7 mouse cellular contexts compared by ENCODE assay signal in the genomic region with DNA sequence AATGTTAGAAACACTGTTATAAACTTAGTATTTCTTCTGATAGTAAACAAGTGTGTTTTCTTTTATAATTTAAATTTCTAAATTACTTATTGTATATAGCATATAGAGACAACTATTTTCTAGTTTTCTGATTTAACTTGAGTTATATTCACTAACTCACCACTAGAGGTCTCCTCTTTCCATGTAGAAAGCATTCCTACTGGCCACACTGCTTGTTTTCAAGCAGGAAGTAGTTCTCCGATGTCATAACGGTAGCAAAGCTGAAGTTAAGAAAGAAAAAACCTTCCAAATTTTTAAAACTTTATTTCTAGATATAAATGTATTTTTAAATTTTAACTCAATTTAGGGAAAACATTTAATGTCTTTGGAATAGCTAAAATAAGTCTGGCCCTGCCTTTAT. TPM values are rescaled to one million over a fixed set of nuclear protein-coding genes. Genes with fewer than 3 reads are reported as not detected.
DNase-seq lines count a peak whose midpoint lies in the region; ATAC-seq and TF ChIP-seq lines count a peak whose summit lies in the region.

No protein-coding gene starts in this region.

- WGBS in lung, adult 2 months = 1% methylated on average over 2 of the region's 2 CpGs
- WGBS in heart, embryonic 14.5 days = 5% methylated on average over 2 of the region's 2 CpGs
- WGBS in midbrain, postnatal 0 days = 3% methylated on average over 2 of the region's 2 CpGs

- H3K4me2 ChIP-seq in heart, embryonic 14.5 days (ENCODE audit: low read length) = peak overlapping the region; percentile 25; the same call in 1 of the 2 replicates
- H3K4me2 ChIP-seq in midbrain, postnatal 0 days (ENCODE audit: low read depth, low read length, poor library complexity, severe bottlenecking) = no peak overlapping the region

- no peaks in the 10 kb centered on the region for H3K9me3 ChIP-seq in heart, embryonic 14.5 days (ENCODE audit: control insufficient read depth, low read length)
- H3K9me3 ChIP-seq in midbrain, postnatal 0 days (ENCODE audit: low read length) = no peaks in the 10 kb centered on the region

- H3K27me3 ChIP-seq in heart, embryonic 14.5 days (ENCODE audit: control insufficient read depth, insufficient read depth, low read length) = no peaks in the 10 kb centered on the region
- no peaks in the 10 kb centered on the region for H3K27me3 ChIP-seq in midbrain, postnatal 0 days (ENCODE audit: insufficient read depth, low read length)

- H3K4me1 ChIP-seq in lung, adult 2 months (ENCODE audit: control insufficient read depth, insufficient read depth, low read length) = no peaks in the 10 kb centered on the region; the same call in 1 of the 2 replicates
- peaks cover 0 to 3% of the 10 kb centered on the region in 2 experiments; a peak in 1 of 4 replicates for H3K4me1 ChIP-seq in heart, embryonic 14.5 days (ENCODE audit: control insufficient read depth in 2 of 2, insufficient read depth in 2 of 2, low read length in 2 of 2)
- no peaks in the 10 kb centered on the region for H3K4me1 ChIP-seq in midbrain, postnatal 0 days (ENCODE audit: insufficient read depth, low read length)

- intact Hi-C loops in gastrocnemius, postnatal 14 days (cut with DNase I; ENCODE audit: low total_unique reads) = no loop called here

- no peak for ATAC-seq in heart, embryonic 14.5 days (ENCODE audit: insufficient number of reproducible peaks, insufficient read depth, low FRiP score, low read depth)
- no peak for ATAC-seq in midbrain, postnatal 0 days (ENCODE audit: low FRiP score)

- DNase-seq in lung, adult 2 months = no peak
- no peak for DNase-seq in lung, adult 18-20 months
- DNase-seq in ZHBTc4 (ENCODE audit: low read depth, low spot score) = peak; percentile 61
- DNase-seq in midbrain, postnatal 0 days (ENCODE audit: low spot score) = peak; percentile 78
- no peak for DNase-seq in gastrocnemius, postnatal 14 days
- no peak for DNase-seq in ovary, postnatal 14 days (ENCODE audit: low spot score)

- H3K9ac ChIP-seq in heart, embryonic 14.5 days (ENCODE audit: low read length) = no peak overlapping the region
- no peak overlapping the region for H3K9ac ChIP-seq in midbrain, postnatal 0 days (replicated peaks; ENCODE audit: low read length, poor library complexity, severe bottlenecking)

- H3K4me3 ChIP-seq in lung, adult 2 months (replicated peaks; ENCODE audit: extremely low read depth, low read depth, low read length) = no peak overlapping the region
- no peak overlapping the region for H3K4me3 ChIP-seq in heart, embryonic 14.5 days (ENCODE audit: control insufficient read depth in 1 of 2, insufficient read depth in 1 of 2, low read depth in 1 of 2, low read length in 2 of 2)
- no peak overlapping the region for H3K4me3 ChIP-seq in midbrain, postnatal 0 days (ENCODE audit: low read depth, low read length)

- no peak overlapping the region for H3K27ac ChIP-seq in heart, embryonic 14.5 days (replicated peaks in 1 of 2; ENCODE audit: control insufficient read depth in 1 of 2, insufficient read depth in 1 of 2, low read depth in 2 of 2, low read length in 2 of 2)
- H3K27ac ChIP-seq in midbrain, postnatal 0 days (ENCODE audit: low read depth, low read length) = no peak overlapping the region

- no peak for TF ChIP-seq POLR2A in lung, adult 2 months (IDR thresholded peaks at IDR 0.05; ENCODE audit: borderline replicate concordance, extremely low read depth, low read depth, low read length)

- TF ChIP-seq CTCF in lung, adult 2 months (IDR thresholded peaks at IDR 0.05; ENCODE audit: insufficient read depth, low read length) = peak; percentile 15; the same call in 1 of the 2 replicates
- TF ChIP-seq CTCF in midbrain, postnatal 0 days (IDR thresholded peaks at IDR 0.05) = peak; percentile 84

- no peaks in the 10 kb centered on the region for H3K36me3 ChIP-seq in heart, embryonic 14.5 days (ENCODE audit: control insufficient read depth, insufficient read depth, low read length)
- H3K36me3 ChIP-seq in midbrain, postnatal 0 days (ENCODE audit: insufficient read depth, low read length) = no peaks in the 10 kb centered on the region

RNA-seq across cellular contexts. Expression of gene Atp5s, which starts 8.8 kb away (rescaled TPM):
- 12.4 and 14.2 TPM in 2 replicates for polyA plus RNA-seq in lung, adult 2 months (2012; rRNA removed)
- polyA plus RNA-seq in heart, embryonic 14.5 days (2014; fragmentation: Nextera tagmentation; extraction: Ambion mirVana) = 42.3 and 44.6 TPM in 2 replicates
- total RNA-seq in midbrain, postnatal 0 days (2014; rRNA removed) = 19.8 and 41.7 TPM in 2 replicates
- polyA plus RNA-seq in midbrain, postnatal 0 days (2015; fragmentation: Nextera tagmentation; extraction: Ambion mirVana) = 39.1 and 44.4 TPM in 2 replicates
- 10 to 100 TPM in 1 of 2 experiments, 1 to 10 TPM in 1; 7.3 to 10.5 TPM for total RNA-seq in gastrocnemius, postnatal 14 days (2021)

RNA-seq across cellular contexts. Expression of gene L2hgdh, which starts 8.8 kb away (rescaled TPM):
- 1.6 and 3.9 TPM in 2 replicates for polyA plus RNA-seq in lung, adult 2 months (2012; rRNA removed)
- 13.8 and 15.9 TPM in 2 replicates for polyA plus RNA-seq in heart, embryonic 14.5 days (2014; fragmentation: Nextera tagmentation; extraction: Ambion mirVana)
- 11.0 and 14.8 TPM in 2 replicates for total RNA-seq in midbrain, postnatal 0 days (2014; rRNA removed)
- polyA plus RNA-seq in midbrain, postnatal 0 days (2015; fragmentation: Nextera tagmentation; extraction: Ambion mirVana) = 9.7 and 9.8 TPM in 2 replicates
- 10 to 100 TPM; 24.6 to 28.1 TPM for total RNA-seq in gastrocnemius, postnatal 14 days (2021)

RNA-seq across cellular contexts. Expression of gene Sos2, which starts 51.9 kb away (rescaled TPM):
- polyA plus RNA-seq in lung, adult 2 months (2012; rRNA removed) = 17.6 and 25.1 TPM in 2 replicates
- 10.3 and 13.0 TPM in 2 replicates for polyA plus RNA-seq in heart, embryonic 14.5 days (2014; fragmentation: Nextera tagmentation; extraction: Ambion mirVana)
- 32.3 and 33.6 TPM in 2 replicates for total RNA-seq in midbrain, postnatal 0 days (2014; rRNA removed)
- 6.3 and 7.7 TPM in 2 replicates for polyA plus RNA-seq in midbrain, postnatal 0 days (2015; fragmentation: Nextera tagmentation; extraction: Ambion mirVana)
- 10 to 100 TPM; 27.2 to 29.2 TPM for total RNA-seq in gastrocnemius, postnatal 14 days (2021)

RNA-seq across cellular contexts. Expression of gene Cdkl1, which starts 57.5 kb away (rescaled TPM):
- 1.3 and 1.8 TPM in 2 replicates for polyA plus RNA-seq in lung, adult 2 months (2012; rRNA removed)
- 6.7 and 6.9 TPM in 2 replicates for polyA plus RNA-seq in heart, embryonic 14.5 days (2014; fragmentation: Nextera tagmentation; extraction: Ambion mirVana)
- total RNA-seq in midbrain, postnatal 0 days (2014; rRNA removed) = 40.3 and 46.0 TPM in 2 replicates
- polyA plus RNA-seq in midbrain, postnatal 0 days (2015; fragmentation: Nextera tagmentation; extraction: Ambion mirVana) = 21.7 and 21.8 TPM in 2 replicates
- under 1 TPM; 0.72 to 0.84 TPM for total RNA-seq in gastrocnemius, postnatal 14 days (2021)

Comparison
In these comparisons a context has a peak if more than half of its experiments do, and no peak if none do; other contexts are left out.
1. DNase-seq: peak in ZHBTc4 (single experiment) and midbrain, postnatal 0 days (single experiment); none in lung, adult 2 months (single experiment), lung, adult 18-20 months (0 of 2), gastrocnemius, postnatal 14 days (single experiment) and ovary, postnatal 14 days (single experiment).